Mouse (Mus musculus) ovary, postnatal 10 days (tissue): ENCODE data around the gene Ano10.

Experiments
- DNase-seq: peaks from one replicate; pipeline ENCODE4 v3.0.0; 2022; ENCODE audit warnings: low spot score

Gene Ano10

GRCm38 (mm10) chr9:122244800-122245165, 49.4 kb downstream of the Ano10 start:
- DNase-seq: no peak

- no peak for DNase-seq
These were observed 50.0 kb downstream of the Ano10 start for GRCm38 (mm10) chr9:122244080-122244799.

GRCm38 (mm10) chr9:122243297-122243696, 50.9 kb downstream of the Ano10 start:
- DNase-seq: no peak

GRCm38 (mm10) chr9:122242856-122243255, 51.4 kb downstream of the Ano10 start:
- no peak for DNase-seq

- DNase-seq: no peak
These were observed 52.3 kb downstream of the Ano10 start for GRCm38 (mm10) chr9:122241812-122242400.

- no peak for DNase-seq
These were observed 53.5 kb downstream of the Ano10 start for GRCm38 (mm10) chr9:122240629-122241199.

- no peak for DNase-seq
These were observed 59.5 kb downstream of the Ano10 start for GRCm38 (mm10) chr9:122234741-122235140.

- DNase-seq: no peak
These were observed 60.3 kb downstream of the Ano10 start for GRCm38 (mm10) chr9:122233972-122234345.

GRCm38 (mm10) chr9:122233316-122233971, 60.8 kb downstream of the Ano10 start:
- DNase-seq: no peak

GRCm38 (mm10) chr9:122232912-122233311, 61.3 kb downstream of the Ano10 start:
- DNase-seq: no peak

GRCm38 (mm10) chr9:122230701-122231100, 63.5 kb downstream of the Ano10 start:
- DNase-seq: no peak

- DNase-seq: no peak
These were observed 67.8 kb downstream of the Ano10 start for GRCm38 (mm10) chr9:122226419-122226818.

- no peak for DNase-seq
These were observed 68.9 kb downstream of the Ano10 start for GRCm38 (mm10) chr9:122225309-122225708.

GRCm38 (mm10) chr9:122223005-122223404, 71.2 kb downstream of the Ano10 start:
- DNase-seq: no peak

GRCm38 (mm10) chr9:122219934-122220333, 74.3 kb downstream of the Ano10 start:
- no peak for DNase-seq

GRCm38 (mm10) chr9:122216945-122217529, 77.2 kb downstream of the Ano10 start:
- DNase-seq: no peak

- no peak for DNase-seq
These were observed 79.1 kb downstream of the Ano10 start for GRCm38 (mm10) chr9:122215118-122215517.

GRCm38 (mm10) chr9:122208311-122208710, 85.9 kb downstream of the Ano10 start:
- DNase-seq: no peak

GRCm38 (mm10) chr9:122205543-122206200, 88.6 kb downstream of the Ano10 start:
- DNase-seq: no peak

GRCm38 (mm10) chr9:122204508-122204907, 89.7 kb downstream of the Ano10 start:
- no peak for DNase-seq

GRCm38 (mm10) chr9:122199253-122199652, 95.0 kb downstream of the Ano10 start:
- DNase-seq: no peak

- no peak for DNase-seq
These were observed 95.6 kb downstream of the Ano10 start for GRCm38 (mm10) chr9:122198621-122199020.
